Mouse (Mus musculus) urinary bladder, adult 2 months (tissue): ENCODE data around the gene Nptx2. TPM values are rescaled to one million over a fixed set of nuclear protein-coding genes. Genes with fewer than 3 reads are reported as not detected.

ENCODE experiments used
- DNase-seq: peaks from one replicate; pipeline ENCODE4 v3.0.0; 2022; ENCODE audit warnings: low spot score
- polyA plus RNA-seq: library from polyadenylated mRNA; depleted of rRNA; stranded (reverse); fragments of >200 nt; gene quantifications from 2 replicates; pipeline ENCODE4 v1.2.3, GENCODE M21; 2012; rRNA removed

Gene Nptx2
- polyA plus RNA-seq, 1 experiment = 13.6 TPM

- no peak for DNase-seq
Observed at GRCm38 (mm10) chr5:144565739-144566138, 20.0 kb downstream of the Nptx2 start.

DNA sequence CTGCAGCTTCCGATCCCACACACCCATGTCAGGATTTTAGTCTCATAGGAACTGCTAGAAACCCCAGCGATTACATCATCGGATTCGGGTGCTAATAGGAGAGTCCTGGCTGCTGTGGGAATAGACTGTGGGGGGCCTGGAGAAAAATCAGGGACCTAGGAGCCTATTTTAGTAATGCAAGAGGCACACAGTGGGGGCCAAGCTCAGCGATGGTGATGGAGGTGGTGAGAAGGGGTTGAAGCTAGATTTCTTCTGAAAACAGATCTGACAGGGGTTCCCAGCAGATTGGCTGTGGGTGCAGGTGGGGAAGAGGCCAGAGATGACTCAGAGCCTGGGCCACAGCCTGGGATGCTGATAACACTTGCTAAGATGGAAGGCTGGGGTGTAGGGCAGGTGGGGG lies 39.4 kb downstream of the Nptx2 start:
- no peak for DNase-seq

GRCm38 (mm10) chr5:144591248-144591880 lies 45.7 kb downstream of the Nptx2 start:
- no peak for DNase-seq

DNA sequence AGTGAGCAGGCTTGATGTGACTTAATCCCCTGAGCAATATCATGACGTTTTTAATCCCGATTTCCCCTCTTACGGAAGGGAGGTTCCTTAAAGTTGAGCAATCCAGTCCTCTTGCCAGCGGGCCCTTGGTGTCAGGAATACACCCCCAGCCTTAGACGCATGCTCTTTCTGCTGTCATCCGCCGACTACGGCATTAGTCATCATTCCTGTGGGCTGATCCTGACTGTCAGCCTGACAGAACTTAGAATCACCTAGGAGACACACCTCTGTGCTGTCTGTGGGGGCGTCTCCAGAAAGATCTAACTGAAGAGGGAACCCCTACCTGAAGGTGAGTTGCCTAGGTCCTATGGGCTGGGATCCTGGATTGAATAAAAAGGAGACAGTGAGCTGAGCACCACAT lies 49.1 kb downstream of the Nptx2 start:
- no peak for DNase-seq

Other genes starting within 250 kb of the Nptx2 start
- gene Baiap2l1, start 187.8 kb upstream of the Nptx2 start, polyA plus RNA-seq = 7.3 and 8.6 TPM in 2 replicates
- gene Tmem130, start 215.9 kb downstream of the Nptx2 start, polyA plus RNA-seq = 0.16 and 0.19 TPM in 2 replicates
- gene Trrap, start 221.8 kb downstream of the Nptx2 start, polyA plus RNA-seq = 75.9 and 84.6 TPM in 2 replicates